Mouse (Mus musculus) cerebellum, adult 9-10 months (tissue): ENCODE results near the gene Lclat1.

Source experiments
- DNase-seq: peaks from one replicate; pipeline ENCODE4 v3.0.0; 2022

The Lclat1 gene

GRCm38 (mm10) chr17:73107158-73108157 is at the start of gene Lclat1:
Gene Lclat1, plus strand, starts transcription at chr17:73107985.
- peak; percentile 94 for DNase-seq

DNA sequence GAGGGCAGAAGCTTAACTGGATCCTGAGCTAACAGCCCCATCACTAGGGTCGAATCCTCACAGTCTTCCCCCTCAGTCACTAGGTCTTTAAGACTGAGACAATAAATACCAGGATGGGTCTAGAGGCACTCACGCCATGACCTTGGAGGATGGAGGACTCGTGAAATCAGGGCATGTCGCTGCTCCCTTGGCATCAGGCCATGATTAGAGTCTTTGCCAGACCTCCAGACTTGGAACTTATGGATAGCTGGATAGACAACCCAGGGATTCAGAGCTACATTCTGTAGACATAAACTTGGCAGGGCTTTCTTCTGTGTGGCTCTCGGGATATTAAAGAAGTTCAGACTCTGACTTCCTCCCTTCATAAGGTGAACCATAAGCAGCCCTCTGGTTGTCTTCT is 49.5 kb upstream of the Lclat1 start:
- DNase-seq = no peak

- DNase-seq = no peak
Measured at GRCm38 (mm10) chr17:73060224-73060896, 47.4 kb upstream of the Lclat1 start.

DNA sequence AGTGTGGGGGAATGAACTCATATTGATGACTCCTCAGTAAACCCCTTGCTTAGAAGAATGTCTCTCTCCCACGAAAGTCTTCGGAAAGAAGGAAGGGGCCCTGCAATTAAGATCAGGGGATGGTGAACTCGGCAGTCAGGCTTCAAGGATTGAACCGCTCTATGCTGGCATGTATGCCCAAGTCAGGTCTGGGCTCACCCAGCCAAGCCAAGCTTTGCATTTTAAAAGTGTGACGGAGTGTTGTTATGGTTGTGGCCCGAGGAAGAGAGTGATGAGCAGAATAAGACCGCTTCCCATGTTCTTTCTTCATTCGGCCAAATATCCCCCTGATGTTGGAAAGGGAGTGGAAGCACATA is 46.9 kb upstream of the Lclat1 start:
- DNase-seq = no peak

- no peak for DNase-seq
Measured at GRCm38 (mm10) chr17:73062701-73063100, 45.1 kb upstream of the Lclat1 start.

DNA sequence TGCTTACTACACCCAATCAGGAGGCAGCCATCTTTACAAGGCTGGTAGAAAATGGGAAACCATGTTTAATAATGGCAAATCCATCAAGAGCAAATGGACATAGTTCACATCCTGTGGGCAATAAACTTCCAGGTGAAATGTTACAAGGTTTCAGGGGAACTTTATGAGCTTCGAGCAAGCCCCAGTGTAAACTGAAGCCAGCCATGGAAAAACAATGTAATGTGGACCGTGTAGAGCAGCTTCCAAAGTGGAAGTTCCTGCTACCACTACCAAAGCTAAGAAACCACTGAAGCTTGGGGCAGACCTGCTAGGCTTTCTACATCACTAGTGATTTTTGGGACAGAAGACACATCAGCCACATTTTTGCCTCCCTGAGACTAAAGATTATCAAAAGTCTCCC is 44.5 kb upstream of the Lclat1 start:
- no peak for DNase-seq

GRCm38 (mm10) chr17:73063781-73064180 is 44.0 kb upstream of the Lclat1 start:
- DNase-seq = no peak

DNA sequence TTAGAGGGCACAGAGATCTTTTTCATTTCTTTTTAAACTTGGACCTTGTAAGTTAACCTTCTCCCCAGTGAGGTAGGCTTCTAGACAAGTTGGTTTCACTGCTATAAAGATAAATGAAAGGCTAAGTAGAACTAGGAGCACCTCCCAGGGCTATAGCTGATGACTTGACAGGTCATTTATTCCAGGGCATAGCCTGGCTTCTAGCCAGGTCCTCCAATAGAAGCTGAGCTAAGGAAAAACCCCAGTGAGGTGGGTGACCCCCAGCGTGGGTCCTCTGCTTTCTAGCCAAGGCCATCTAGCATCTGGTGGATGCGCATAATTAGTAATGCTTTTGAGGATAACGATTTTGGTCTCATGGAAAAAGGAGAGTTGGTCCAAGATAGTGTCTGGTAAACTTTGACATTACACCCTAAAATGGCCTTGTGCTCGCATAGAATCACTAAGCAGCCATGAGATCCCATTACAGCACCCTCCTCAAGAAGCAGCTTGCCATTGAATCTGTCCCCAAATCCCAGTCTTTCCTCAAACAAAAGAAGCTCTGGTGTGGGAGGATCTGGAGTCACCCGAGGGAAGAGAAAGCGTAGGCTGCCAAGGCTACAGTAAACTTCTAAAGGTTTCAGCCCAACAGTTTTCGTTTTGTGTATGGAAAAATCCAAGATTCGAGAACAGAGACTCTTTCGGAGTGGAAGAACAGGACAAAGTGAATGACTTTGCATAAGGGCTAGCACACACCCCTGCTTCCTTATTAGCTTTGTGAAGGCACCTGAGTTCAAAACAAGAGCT is 41.2 kb upstream of the Lclat1 start:
- no peak for DNase-seq

GRCm38 (mm10) chr17:73067423-73067822 is 40.4 kb upstream of the Lclat1 start:
- no peak for DNase-seq

DNA sequence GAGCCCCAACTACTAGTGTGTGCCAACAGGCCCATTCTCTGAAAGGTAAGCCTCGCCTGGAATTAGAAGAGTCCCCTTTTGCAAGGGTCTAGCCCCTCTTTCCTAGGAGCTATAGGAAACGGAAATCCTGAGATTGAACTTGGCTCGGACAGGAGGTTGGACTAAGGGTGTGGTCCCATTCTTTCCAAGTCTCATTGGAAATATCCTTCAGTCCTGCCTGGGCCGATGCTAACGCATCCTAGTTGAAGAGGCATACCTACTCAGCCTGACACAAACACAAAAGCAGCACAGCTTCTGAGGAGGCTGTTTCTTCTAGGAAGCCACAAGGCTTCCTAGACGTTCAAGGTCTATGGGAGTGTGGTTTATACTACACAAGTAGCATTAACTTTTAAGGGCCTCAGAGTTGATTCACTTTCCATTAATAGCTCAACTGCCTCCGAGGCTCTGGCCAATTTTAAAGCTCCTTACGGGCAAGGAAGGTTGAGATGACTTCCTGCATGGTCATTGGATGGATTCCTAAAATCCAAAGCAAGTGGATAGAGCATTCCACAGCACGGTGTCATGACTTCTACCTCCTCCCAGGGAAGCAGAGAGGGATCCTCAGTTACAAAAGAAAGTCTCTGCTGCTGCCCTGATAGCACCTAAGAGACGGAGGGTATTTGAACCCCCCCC is 39.3 kb upstream of the Lclat1 start:
- no peak for DNase-seq

GRCm38 (mm10) chr17:73070466-73070865 is 37.3 kb upstream of the Lclat1 start:
- no peak for DNase-seq

DNA sequence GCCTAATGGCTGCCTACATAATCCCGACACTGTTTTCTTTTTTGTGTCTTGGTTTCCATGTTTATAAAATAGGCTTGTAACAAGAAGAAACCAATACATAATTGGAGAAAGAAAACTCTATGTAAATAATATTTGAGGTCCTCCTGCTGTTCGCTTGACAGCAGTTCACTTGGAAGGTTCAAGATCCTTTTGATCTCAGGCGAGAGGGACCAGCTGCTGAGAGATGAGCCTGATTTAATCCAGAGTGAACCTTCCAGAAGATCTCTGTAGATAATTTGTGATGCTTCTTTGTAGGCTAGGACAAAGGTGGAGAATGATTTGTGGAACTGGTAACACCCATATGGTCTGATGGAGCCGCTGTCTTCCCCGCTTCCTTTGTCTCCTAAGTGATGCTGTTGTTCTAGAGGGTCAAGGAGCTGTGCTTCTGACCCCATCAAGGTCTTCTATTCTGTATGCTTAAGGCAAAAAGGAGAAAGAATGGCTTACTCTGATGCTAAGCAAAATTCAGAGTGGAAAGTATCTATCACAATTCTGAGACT is 36.0 kb upstream of the Lclat1 start:
- DNase-seq = no peak

GRCm38 (mm10) chr17:73072286-73072685 is 35.5 kb upstream of the Lclat1 start:
- no peak for DNase-seq

DNA sequence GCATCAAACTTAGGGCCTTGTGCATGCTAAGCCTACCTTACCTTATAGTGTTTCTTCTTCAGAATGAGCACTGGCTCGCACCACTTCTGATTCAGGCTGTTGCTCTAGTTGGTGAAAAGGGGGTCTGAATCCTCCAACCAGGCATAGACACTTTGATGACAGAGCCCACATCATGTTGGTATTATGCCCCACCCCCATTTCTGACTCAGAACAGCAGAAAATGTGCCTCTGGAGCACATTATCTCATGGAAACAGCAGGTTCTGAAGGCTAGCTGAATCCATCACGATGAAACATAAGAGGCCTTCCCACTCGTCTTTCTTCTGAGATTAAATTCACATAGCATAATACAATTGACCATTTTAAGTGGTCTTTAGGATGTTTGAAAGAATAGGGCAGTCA is 33.2 kb upstream of the Lclat1 start:
- no peak for DNase-seq

DNA sequence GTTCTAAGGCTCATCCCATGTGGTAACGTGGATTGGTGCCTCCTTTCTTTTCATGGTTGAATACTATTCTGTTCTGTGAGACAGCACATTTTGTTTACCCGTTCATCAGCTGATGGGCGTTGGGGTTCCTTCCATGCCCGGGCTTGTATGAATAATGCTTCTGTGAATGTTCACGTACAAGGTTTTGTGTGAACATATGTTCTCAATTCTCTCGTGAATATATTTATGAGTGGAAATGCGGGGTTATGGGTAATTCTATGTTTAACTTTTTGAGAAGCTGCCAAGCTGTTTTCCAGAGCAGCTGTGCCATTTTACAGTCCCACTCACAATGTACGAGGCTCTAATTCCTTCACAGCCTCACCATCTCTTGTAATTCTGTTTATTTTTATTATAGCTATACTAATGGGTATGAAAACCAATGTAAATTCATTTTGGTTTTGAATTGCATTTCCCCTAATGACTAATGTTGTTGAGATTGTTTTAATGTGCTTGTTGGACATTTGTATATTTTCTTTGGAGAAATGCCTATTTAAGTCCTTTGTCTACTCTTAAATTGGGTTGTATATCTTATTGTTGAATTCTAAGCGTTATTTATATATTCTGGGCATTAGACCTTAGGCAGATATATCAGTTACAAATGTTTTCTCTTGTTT is 32.4 kb upstream of the Lclat1 start:
- no peak for DNase-seq

DNA sequence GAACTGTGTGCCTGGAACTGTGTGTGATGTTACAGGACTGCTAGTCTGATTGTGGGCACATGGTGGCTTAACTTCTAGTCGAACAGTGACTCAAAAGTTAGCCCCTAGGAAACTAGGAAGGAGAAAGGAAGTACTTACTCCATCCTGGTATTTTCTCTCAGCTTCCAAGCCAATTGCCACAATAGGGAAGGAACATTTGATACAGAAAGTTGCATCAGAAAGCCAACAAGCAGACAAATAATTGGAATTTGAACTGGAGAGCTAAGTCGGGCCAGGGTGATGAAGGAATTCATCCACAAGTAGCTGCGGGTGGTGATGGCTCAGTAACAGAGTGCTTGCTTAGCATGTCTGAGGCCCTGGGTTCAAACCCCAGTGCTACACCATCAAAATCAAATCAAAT is 30.1 kb upstream of the Lclat1 start:
- DNase-seq = no peak

GRCm38 (mm10) chr17:73081360-73082133 is 26.2 kb upstream of the Lclat1 start:
- DNase-seq = no peak

DNA sequence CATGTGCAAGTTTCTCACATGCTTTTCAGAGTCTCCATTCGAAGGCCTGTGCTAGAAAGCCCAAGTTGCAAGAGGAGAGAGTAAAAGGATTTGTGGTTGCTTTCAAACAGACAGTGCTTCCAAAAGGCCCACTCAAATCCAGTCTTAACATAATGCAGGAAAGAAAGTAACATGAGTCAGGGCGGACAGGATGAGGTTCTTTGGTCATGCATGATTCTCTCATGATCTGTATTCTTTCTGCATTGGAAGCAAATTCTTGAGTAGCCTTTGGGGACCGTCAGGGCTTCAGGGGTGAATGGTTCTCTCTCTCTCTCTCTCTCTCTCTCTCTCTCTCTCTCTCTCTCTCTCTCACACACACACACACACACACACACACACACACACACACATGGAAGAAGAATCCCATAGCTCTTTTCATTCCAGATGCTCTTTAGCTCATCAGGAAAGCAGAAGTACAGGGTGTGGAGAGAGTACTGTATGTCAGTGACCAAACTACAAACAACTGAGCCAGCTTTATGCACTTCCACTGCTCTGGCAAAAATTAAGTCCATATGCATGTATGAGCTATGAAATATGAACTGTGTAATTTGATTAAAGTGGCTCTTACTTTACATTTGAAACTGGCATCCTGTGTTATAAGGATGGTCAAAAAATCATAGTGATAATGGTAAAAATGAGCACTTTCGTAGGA is 25.1 kb upstream of the Lclat1 start:
- no peak for DNase-seq

- DNase-seq = no peak
Measured at GRCm38 (mm10) chr17:73087045-73087910, 20.5 kb upstream of the Lclat1 start.

GRCm38 (mm10) chr17:73091368-73091767 is 16.4 kb upstream of the Lclat1 start:
- no peak for DNase-seq
